Mouse (Mus musculus): ENCODE measurements around the gene Nif3l1.

Nif3l1 gene

GRCm38 (mm10) chr1:58409553-58410197 is 35.3 kb upstream of the Nif3l1 start:
- Histone ChIP-seq H3K27me3 (ENCODE audit: insufficient read depth, low read length) (no peaks in the 10 kb centered on the region), H3K4me3 (replicated peaks; ENCODE audit: low read length) (no peak overlapping the region), H3K9me3 (ENCODE audit: low read length) (no peaks in the 10 kb centered on the region), H3K36me3 (ENCODE audit: insufficient read depth, low read length) (peaks cover 94% of the 10 kb centered on the region), H3K4me1 (replicated peaks; ENCODE audit: low read depth, low read length) (peaks cover 33% of the 10 kb centered on the region)
- TF ChIP-seq POU5F1 (IDR thresholded peaks at IDR 0.05; ENCODE audit: borderline replicate concordance, low read length) (no peak), CTCF (conservative IDR thresholded peaks at IDR 0.05; ENCODE audit: low read length) (no peak), NANOG (IDR thresholded peaks at IDR 0.05; ENCODE audit: borderline replicate concordance, low read length) (no peak)

GRCm38 (mm10) chr1:58410198-58410588 is 34.8 kb upstream of the Nif3l1 start:
- H3K9me3 ChIP-seq (ENCODE audit: low read length), result no peaks in the 10 kb centered on the region
- H3K4me3 ChIP-seq (replicated peaks; ENCODE audit: low read length), result no peak overlapping the region
- H3K4me1 ChIP-seq (replicated peaks; ENCODE audit: low read depth, low read length), result peaks cover 33% of the 10 kb centered on the region
- peaks cover 94% of the 10 kb centered on the region for H3K36me3 ChIP-seq (ENCODE audit: insufficient read depth, low read length)
- no peaks in the 10 kb centered on the region for H3K27me3 ChIP-seq (ENCODE audit: insufficient read depth, low read length)
- TF ChIP-seq NANOG (IDR thresholded peaks at IDR 0.05; ENCODE audit: borderline replicate concordance, low read length) (no peak), CTCF (conservative IDR thresholded peaks at IDR 0.05; ENCODE audit: low read length) (no peak), POU5F1 (IDR thresholded peaks at IDR 0.05; ENCODE audit: borderline replicate concordance, low read length) (no peak)

- Histone ChIP-seq H3K4me3 (replicated peaks; ENCODE audit: low read length) (no peak overlapping the region), H3K36me3 (ENCODE audit: insufficient read depth, low read length) (peaks cover 94% of the 10 kb centered on the region), H3K4me1 (replicated peaks; ENCODE audit: low read depth, low read length) (peaks cover 33% of the 10 kb centered on the region), H3K27me3 (ENCODE audit: insufficient read depth, low read length) (no peaks in the 10 kb centered on the region), H3K9me3 (ENCODE audit: low read length) (no peaks in the 10 kb centered on the region)
- no peak for TF ChIP-seq NANOG (IDR thresholded peaks at IDR 0.05; ENCODE audit: borderline replicate concordance, low read length)
- no peak for TF ChIP-seq POU5F1 (IDR thresholded peaks at IDR 0.05; ENCODE audit: borderline replicate concordance, low read length)
- no peak for TF ChIP-seq CTCF (conservative IDR thresholded peaks at IDR 0.05; ENCODE audit: low read length)
These were observed 34.2 kb upstream of the Nif3l1 start for GRCm38 (mm10) chr1:58410776-58411175.

GRCm38 (mm10) chr1:58415442-58415841 is 29.5 kb upstream of the Nif3l1 start:
- no peak for TF ChIP-seq POU5F1 (IDR thresholded peaks at IDR 0.05; ENCODE audit: borderline replicate concordance, low read length)
- TF ChIP-seq NANOG (IDR thresholded peaks at IDR 0.05; ENCODE audit: borderline replicate concordance, low read length), result no peak
- TF ChIP-seq CTCF (conservative IDR thresholded peaks at IDR 0.05; ENCODE audit: low read length), result no peak
- Histone ChIP-seq H3K4me1 (replicated peaks; ENCODE audit: low read depth, low read length) (peaks cover 50% of the 10 kb centered on the region), H3K27me3 (ENCODE audit: insufficient read depth, low read length) (no peaks in the 10 kb centered on the region), H3K36me3 (ENCODE audit: insufficient read depth, low read length) (peaks cover 97% of the 10 kb centered on the region), H3K4me3 (replicated peaks; ENCODE audit: low read length) (no peak overlapping the region), H3K9me3 (ENCODE audit: low read length) (no peaks in the 10 kb centered on the region)

GRCm38 (mm10) chr1:58416048-58416447 is 28.9 kb upstream of the Nif3l1 start:
- Histone ChIP-seq H3K4me1 (replicated peaks; ENCODE audit: low read depth, low read length) (peaks cover 47% of the 10 kb centered on the region), H3K27me3 (ENCODE audit: insufficient read depth, low read length) (no peaks in the 10 kb centered on the region), H3K4me3 (replicated peaks; ENCODE audit: low read length) (no peak overlapping the region), H3K36me3 (ENCODE audit: insufficient read depth, low read length) (peaks cover 94% of the 10 kb centered on the region), H3K9me3 (ENCODE audit: low read length) (no peaks in the 10 kb centered on the region)
- TF ChIP-seq POU5F1 (IDR thresholded peaks at IDR 0.05; ENCODE audit: borderline replicate concordance, low read length) (no peak), CTCF (conservative IDR thresholded peaks at IDR 0.05; ENCODE audit: low read length) (no peak), NANOG (IDR thresholded peaks at IDR 0.05; ENCODE audit: borderline replicate concordance, low read length) (no peak)

- Histone ChIP-seq H3K9me3 (ENCODE audit: low read length) (no peaks in the 10 kb centered on the region), H3K4me3 (replicated peaks; ENCODE audit: low read length) (no peak overlapping the region)
These were observed 24.9 kb upstream of the Nif3l1 start for GRCm38 (mm10) chr1:58420032-58420431.

GRCm38 (mm10) chr1:58420961-58421360 is 24.0 kb upstream of the Nif3l1 start:
- Histone ChIP-seq H3K4me3 (replicated peaks; ENCODE audit: low read length) (no peak overlapping the region; the same call in 1 of the 2 replicates), H3K27me3 (ENCODE audit: insufficient read depth, low read length) (no peaks in the 10 kb centered on the region), H3K9me3 (ENCODE audit: low read length) (no peaks in the 10 kb centered on the region), H3K4me1 (replicated peaks; ENCODE audit: low read depth, low read length) (peaks cover 64% of the 10 kb centered on the region), H3K36me3 (ENCODE audit: insufficient read depth, low read length) (peaks cover 60% of the 10 kb centered on the region)
- TF ChIP-seq NANOG (IDR thresholded peaks at IDR 0.05; ENCODE audit: borderline replicate concordance, low read length), result no peak
- no peak for TF ChIP-seq POU5F1 (IDR thresholded peaks at IDR 0.05; ENCODE audit: borderline replicate concordance, low read length)
- no peak for TF ChIP-seq CTCF (conservative IDR thresholded peaks at IDR 0.05; ENCODE audit: low read length)

More at GRCm38 (mm10) chr1:58420032-58420431, 24.9 kb upstream of the Nif3l1 start:
- TF ChIP-seq CTCF (conservative IDR thresholded peaks at IDR 0.05; ENCODE audit: low read length) (no peak), POU5F1 (IDR thresholded peaks at IDR 0.05; ENCODE audit: borderline replicate concordance, low read length) (no peak), NANOG (IDR thresholded peaks at IDR 0.05; ENCODE audit: borderline replicate concordance, low read length) (no peak)
- no peaks in the 10 kb centered on the region for H3K27me3 ChIP-seq (ENCODE audit: insufficient read depth, low read length)
- peaks cover 55% of the 10 kb centered on the region for H3K4me1 ChIP-seq (replicated peaks; ENCODE audit: low read depth, low read length)
- peaks cover 69% of the 10 kb centered on the region for H3K36me3 ChIP-seq (ENCODE audit: insufficient read depth, low read length)

- no peaks in the 10 kb centered on the region for H3K9me3 ChIP-seq (ENCODE audit: low read length)
- TF ChIP-seq CTCF (conservative IDR thresholded peaks at IDR 0.05; ENCODE audit: low read length), result no peak
- no peak for TF ChIP-seq NANOG (IDR thresholded peaks at IDR 0.05; ENCODE audit: borderline replicate concordance, low read length)
- no peak for TF ChIP-seq POU5F1 (IDR thresholded peaks at IDR 0.05; ENCODE audit: borderline replicate concordance, low read length)
- peaks cover 48% of the 10 kb centered on the region for H3K36me3 ChIP-seq (ENCODE audit: insufficient read depth, low read length)
- H3K4me1 ChIP-seq (replicated peaks; ENCODE audit: low read depth, low read length), result peaks cover 61% of the 10 kb centered on the region
- no peaks in the 10 kb centered on the region for H3K27me3 ChIP-seq (ENCODE audit: insufficient read depth, low read length)
- H3K4me3 ChIP-seq (replicated peaks; ENCODE audit: low read length), result peak overlapping the region; percentile 99
These were observed 22.1 kb upstream of the Nif3l1 start for GRCm38 (mm10) chr1:58422879-58423278.

All from E14TG2a.4 (cell line).